Comparison of ENCODE assay signal across 9 mouse cellular contexts in the genomic region with DNA sequence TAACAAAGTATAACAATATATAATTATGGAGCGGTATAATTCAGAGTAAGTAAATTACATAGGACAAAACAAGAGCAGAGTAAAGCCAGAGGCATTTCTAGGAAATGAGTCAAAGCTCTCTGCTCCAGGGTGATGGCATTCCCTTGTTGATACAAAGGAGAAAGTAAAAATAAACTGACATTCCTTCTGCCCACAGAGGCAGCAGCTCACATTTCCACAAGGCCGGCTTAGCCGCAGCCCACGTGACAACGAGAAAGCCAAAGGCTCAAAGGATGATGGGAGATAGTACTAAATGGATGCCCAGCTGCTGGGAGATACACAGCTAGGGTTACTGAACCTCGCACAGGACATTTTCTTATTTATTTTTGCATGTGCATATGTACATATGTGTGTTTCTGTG. TPM values are rescaled to one million over a fixed set of nuclear protein-coding genes. Genes with fewer than 3 reads are reported as not detected.
DNase-seq lines count a peak whose midpoint lies in the region; ATAC-seq and TF ChIP-seq lines count a peak whose summit lies in the region.
"Had no signal": no experiment of that assay in that cellular context is flagged by ENCODE, and none has a peak within 500 bp of the region (broad histone marks: within the 10 kb centered on the region; RNA-seq: fewer than 3 reads in every experiment).

No protein-coding gene starts in this region.

- no peaks in the 10 kb centered on the region for H3K9me3 ChIP-seq in heart, postnatal 0 days (replicated peaks; ENCODE audit: control insufficient read depth, low read length)

- peak overlapping the region; percentile 96 for H3K27ac ChIP-seq in heart, postnatal 0 days (ENCODE audit: low read depth)

- 0 out of 2 replicates have a peak, but pooled peaks have one; percentile 29 for TF ChIP-seq EP300 in heart, postnatal 0 days (IDR thresholded peaks at IDR 0.05; ENCODE audit: low read depth)

- ATAC-seq in heart, postnatal 0 days (ENCODE audit: insufficient read depth, low read depth), result peak; percentile 76

- no peak overlapping the region for H3K9ac ChIP-seq in heart, postnatal 0 days (replicated peaks; ENCODE audit: low read depth, low read length)

- H3K4me2 ChIP-seq in heart, postnatal 0 days (ENCODE audit: low read depth, low read length), result no peak overlapping the region; the same call in 1 of the 2 replicates

- H3K36me3 ChIP-seq in heart, postnatal 0 days (replicated peaks; ENCODE audit: control insufficient read depth, insufficient read depth, low read length), result no peaks in the 10 kb centered on the region

- H3K27me3 ChIP-seq in heart, postnatal 0 days (ENCODE audit: control insufficient read depth, insufficient read depth, low read length), result no peaks in the 10 kb centered on the region

- no peak for TF ChIP-seq CTCF in heart, postnatal 0 days (IDR thresholded peaks at IDR 0.05; ENCODE audit: low read depth)

- DNase-seq in adrenal gland, postnatal 25 days, result peak; percentile 34
- DNase-seq in adrenal gland, adult 8-10 months, result no peak
- DNase-seq in embryo, embryonic 10.5 days (ENCODE audit: low spot score), result peak; percentile 59
- peak; percentile 97 for DNase-seq in heart, postnatal 0 days (ENCODE audit: low spot score)
- peak; percentile 73 for DNase-seq in lung, postnatal 36 days
- no peak for DNase-seq in spleen, postnatal 10 days (ENCODE audit: low spot score in 2 of 2)
- DNase-seq in frontal cortex, postnatal 10 days (ENCODE audit: low spot score in 2 of 2), result no peak
- no peak for DNase-seq in thymus, postnatal 36 days
- DNase-seq: cerebellum, adult 18-20 months had no signal

- WGBS in heart, postnatal 0 days, result 13% methylated on average over 6 of the region's 6 CpGs

- no peak overlapping the region for H3K4me3 ChIP-seq in heart, postnatal 0 days (ENCODE audit: low read depth, low read length)

- peaks cover 26% of the 10 kb centered on the region for H3K4me1 ChIP-seq in heart, postnatal 0 days (ENCODE audit: control insufficient read depth, insufficient read depth)

RNA-seq across cellular contexts. Expression of a gene that starts 24.1 kb away (rescaled TPM):
- total RNA-seq in adrenal gland, postnatal 25 days (2021), result 9.8 and 11.3 TPM in 2 replicates
- 10 to 100 TPM in 2 of 4 experiments, 1 to 10 TPM in 2; 8.5 to 14.8 (median 9.9) TPM for total RNA-seq in adrenal gland, adult 8-10 months (2022)
- 10.7 and 17.0 TPM in 2 replicates for total RNA-seq in heart, postnatal 0 days (2014; rRNA removed; ENCODE audit: low replicate concordance)
- 21.3 and 22.8 TPM in 2 replicates for polyA plus RNA-seq in heart, postnatal 0 days (2015; fragmentation: Nextera tagmentation; extraction: Ambion mirVana)

RNA-seq across cellular contexts. Expression of a gene that starts 44.8 kb away (rescaled TPM):
- total RNA-seq in adrenal gland, postnatal 25 days (2021), result 310 and 356 TPM in 2 replicates
- total RNA-seq in adrenal gland, adult 8-10 months (2022), result 100 to 1,000 TPM; 185 to 376 (median 281) TPM
- 34.7 and 53.4 TPM in 2 replicates for total RNA-seq in heart, postnatal 0 days (2014; rRNA removed; ENCODE audit: low replicate concordance)
- 33.9 and 34.2 TPM in 2 replicates for polyA plus RNA-seq in heart, postnatal 0 days (2015; fragmentation: Nextera tagmentation; extraction: Ambion mirVana)

Comparison
In these comparisons a context has a peak if more than half of its experiments do, and no peak if none do; other contexts are left out.
1. DNase-seq: peak in adrenal gland, postnatal 25 days (single experiment), embryo, embryonic 10.5 days (single experiment), heart, postnatal 0 days (single experiment) and lung, postnatal 36 days (single experiment); none in adrenal gland, adult 8-10 months (single experiment), spleen, postnatal 10 days (0 of 2), frontal cortex, postnatal 10 days (0 of 2) and thymus, postnatal 36 days (0 of 2).